Mouse (Mus musculus): Measurements from ENCODE around the gene Ebf1. TPM values are rescaled to one million over a fixed set of nuclear protein-coding genes. Genes with fewer than 3 reads are reported as not detected.
A peak's percentile ranks its signal among the peaks of the same experiment; 100 is the strongest.

The Ebf1 gene
- total and polyA plus RNA-seq, 2 experiments from 2014 or later = 27.1 to 30.0 TPM

DNA sequence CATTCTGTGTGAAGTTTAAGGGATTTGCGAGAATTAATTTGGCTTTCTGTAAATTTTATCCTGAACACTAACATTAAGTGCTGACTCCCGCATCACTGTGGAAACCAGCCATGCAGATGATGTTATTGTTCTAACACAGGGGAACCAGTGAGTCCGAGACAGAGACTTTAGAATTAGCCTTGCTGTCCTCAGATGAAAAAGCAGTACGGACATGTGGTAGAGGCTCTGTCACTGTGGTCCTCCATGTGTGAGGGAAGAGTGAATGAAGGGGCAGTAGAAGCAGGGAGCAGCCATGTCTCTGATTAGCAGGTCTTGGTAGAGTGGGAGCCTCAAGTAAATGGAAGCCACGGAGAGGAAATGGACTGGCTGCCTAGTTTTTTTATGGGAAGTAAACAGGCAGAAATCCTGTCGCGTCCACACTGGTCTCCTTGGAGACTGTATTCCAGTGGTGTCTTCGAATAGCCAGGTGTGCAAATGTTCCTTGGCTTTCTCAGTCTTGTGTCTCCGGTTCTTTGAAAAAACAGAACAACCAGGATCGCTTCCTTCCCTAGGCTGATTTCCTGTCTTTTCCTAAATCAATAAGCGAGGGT is 84.2 kb downstream of the Ebf1 start:
- Histone ChIP-seq H3K9me3 (ENCODE audit: low read length) (no peaks in the 10 kb centered on the region), H3K9ac (replicated peaks; ENCODE audit: low read length, poor library complexity, severe bottlenecking) (no peak overlapping the region), H3K36me3 (ENCODE audit: insufficient read depth, low read length) (no peaks in the 10 kb centered on the region), H3K27ac (ENCODE audit: low read depth, low read length) (peak overlapping the region; percentile 51; the same call in 1 of the 2 replicates), H3K27me3 (ENCODE audit: insufficient read depth, low read length) (no peaks in the 10 kb centered on the region), H3K4me1 (ENCODE audit: insufficient read depth, low read length) (peaks cover 8% of the 10 kb centered on the region), H3K4me3 (ENCODE audit: low read depth, low read length) (no peak overlapping the region), H3K4me2 (ENCODE audit: low read depth, low read length, poor library complexity, severe bottlenecking) (no peak overlapping the region)
- 60% methylated on average over 11 of the region's 11 CpGs for WGBS
- ATAC-seq (ENCODE audit: low FRiP score) (no peak), DNase-seq (ENCODE audit: low spot score) (no peak)
- TF ChIP-seq CTCF (IDR thresholded peaks at IDR 0.05) = no peak

DNA sequence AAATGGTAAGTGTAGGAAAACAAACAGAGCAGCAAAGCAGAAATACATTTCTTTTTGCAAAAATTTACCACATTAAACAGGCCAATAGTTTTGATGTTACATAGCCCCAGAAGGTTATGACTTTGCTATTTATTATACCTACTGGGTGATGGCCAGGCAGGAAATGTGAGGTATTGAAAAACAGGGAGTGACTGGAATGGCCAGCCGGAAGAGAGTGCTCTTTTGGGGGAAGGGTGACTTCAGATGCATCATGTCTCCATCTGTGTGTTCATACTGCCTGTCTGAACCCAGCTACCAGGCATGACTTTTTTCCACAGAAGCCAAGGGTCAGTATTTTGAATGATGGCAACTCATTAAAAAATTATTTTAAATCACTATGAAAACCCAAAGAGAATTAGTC is 84.7 kb downstream of the Ebf1 start:
- no peak overlapping the region for H3K4me2 ChIP-seq (ENCODE audit: low read depth, low read length, poor library complexity, severe bottlenecking)

DNA sequence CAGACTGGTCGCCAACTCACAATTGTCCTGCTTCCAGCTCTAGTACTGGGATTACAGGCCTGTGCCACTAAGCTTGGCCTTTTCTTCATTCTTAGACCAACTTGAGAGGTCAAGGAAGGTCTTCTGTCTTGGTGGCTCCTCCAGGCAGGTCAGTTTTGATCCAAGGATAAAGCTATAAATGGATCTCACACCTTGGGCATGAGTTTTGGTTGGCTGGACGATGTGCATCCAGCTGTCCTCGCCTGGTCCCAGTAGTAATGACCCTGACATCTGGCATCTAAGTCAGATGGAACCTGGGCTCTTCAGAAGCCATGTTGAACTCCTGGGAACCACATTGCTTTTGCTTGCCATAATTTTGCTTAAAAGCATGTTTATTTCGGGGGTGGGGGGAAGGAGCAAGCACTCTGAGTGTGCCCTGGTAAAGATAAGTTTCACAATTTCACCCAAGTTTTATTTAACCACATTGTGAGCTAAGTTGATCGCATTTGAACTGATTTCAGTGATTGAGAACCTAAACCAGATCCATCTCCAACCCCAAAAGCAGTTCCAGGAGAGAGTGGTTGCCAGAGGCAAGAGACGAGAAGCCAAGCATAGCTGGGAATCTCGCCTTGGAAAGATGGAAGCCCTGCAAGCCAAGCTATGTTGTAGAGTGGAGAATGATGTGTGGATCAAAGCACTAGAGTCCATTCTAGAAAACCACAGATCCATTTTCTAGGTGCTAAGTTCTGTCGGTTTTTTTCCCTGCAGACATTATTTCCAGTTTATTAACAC is 85.8 kb downstream of the Ebf1 start:
- no peak overlapping the region for H3K9ac ChIP-seq (replicated peaks; ENCODE audit: low read length, poor library complexity, severe bottlenecking)
- H3K4me3 ChIP-seq (ENCODE audit: low read depth, low read length) = no peak overlapping the region
- 91% methylated on average over 8 of the region's 8 CpGs for WGBS
- no peaks in the 10 kb centered on the region for H3K36me3 ChIP-seq (ENCODE audit: insufficient read depth, low read length)
- ATAC-seq (ENCODE audit: low FRiP score) = no peak
- no peak overlapping the region for H3K27ac ChIP-seq (ENCODE audit: low read depth, low read length)
- H3K4me1 ChIP-seq (ENCODE audit: insufficient read depth, low read length) = no peaks in the 10 kb centered on the region; the same call in 1 of the 2 replicates
- H3K9me3 ChIP-seq (ENCODE audit: low read length) = no peaks in the 10 kb centered on the region
- no peak for TF ChIP-seq CTCF (IDR thresholded peaks at IDR 0.05)
- no peaks in the 10 kb centered on the region for H3K27me3 ChIP-seq (ENCODE audit: insufficient read depth, low read length)
- no peak for DNase-seq (ENCODE audit: low spot score)
- no peak overlapping the region for H3K4me2 ChIP-seq (ENCODE audit: low read depth, low read length, poor library complexity, severe bottlenecking)

More for the DNA sequence above, 84.7 kb downstream of the Ebf1 start:
- Histone ChIP-seq H3K9me3 (ENCODE audit: low read length) (no peaks in the 10 kb centered on the region), H3K36me3 (ENCODE audit: insufficient read depth, low read length) (no peaks in the 10 kb centered on the region), H3K9ac (replicated peaks; ENCODE audit: low read length, poor library complexity, severe bottlenecking) (no peak overlapping the region), H3K4me1 (ENCODE audit: insufficient read depth, low read length) (peaks cover 3% of the 10 kb centered on the region), H3K27ac (ENCODE audit: low read depth, low read length) (no peak overlapping the region), H3K27me3 (ENCODE audit: insufficient read depth, low read length) (no peaks in the 10 kb centered on the region), H3K4me3 (ENCODE audit: low read depth, low read length) (no peak overlapping the region)
- TF ChIP-seq CTCF (IDR thresholded peaks at IDR 0.05) = no peak
- DNase-seq (ENCODE audit: low spot score) (no peak), ATAC-seq (ENCODE audit: low FRiP score) (no peak)
- WGBS = 80% methylated on average over 1 of the region's 1 CpGs

DNA sequence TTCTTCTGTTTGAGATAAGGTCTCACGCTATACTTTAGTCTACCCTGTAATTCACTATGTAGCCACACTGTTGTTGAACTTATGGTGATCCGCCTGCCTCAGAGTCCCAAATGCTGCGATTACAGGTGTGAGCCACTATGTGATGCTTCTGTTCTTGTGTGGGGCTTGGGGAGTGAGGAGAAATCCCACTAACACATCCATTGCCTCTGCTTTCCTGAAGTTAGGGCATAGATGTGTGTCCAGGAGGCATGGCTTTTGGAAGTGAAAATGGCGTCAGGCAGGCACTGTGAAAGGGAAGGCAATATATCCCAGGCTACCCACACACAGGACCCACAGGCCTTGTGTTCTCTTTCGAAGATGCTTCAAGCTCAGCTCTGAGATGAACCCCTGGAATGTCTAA is 86.8 kb downstream of the Ebf1 start:
- H3K27ac ChIP-seq (ENCODE audit: low read depth, low read length) = no peak overlapping the region
- H3K27me3 ChIP-seq (ENCODE audit: insufficient read depth, low read length) = no peaks in the 10 kb centered on the region
- H3K36me3 ChIP-seq (ENCODE audit: insufficient read depth, low read length) = no peaks in the 10 kb centered on the region
- H3K4me1 ChIP-seq (ENCODE audit: insufficient read depth, low read length) = no peaks in the 10 kb centered on the region; the same call in 1 of the 2 replicates
- TF ChIP-seq CTCF (IDR thresholded peaks at IDR 0.05) = no peak
- no peak overlapping the region for H3K9ac ChIP-seq (replicated peaks; ENCODE audit: low read length, poor library complexity, severe bottlenecking)
- WGBS = 97% methylated on average over 5 of the region's 5 CpGs
- H3K9me3 ChIP-seq (ENCODE audit: low read length) = no peaks in the 10 kb centered on the region
- no peak for ATAC-seq (ENCODE audit: low FRiP score)
- no peak overlapping the region for H3K4me3 ChIP-seq (ENCODE audit: low read depth, low read length)
- DNase-seq (ENCODE audit: low spot score) = no peak
- H3K4me2 ChIP-seq (ENCODE audit: low read depth, low read length, poor library complexity, severe bottlenecking) = no peak overlapping the region

DNA sequence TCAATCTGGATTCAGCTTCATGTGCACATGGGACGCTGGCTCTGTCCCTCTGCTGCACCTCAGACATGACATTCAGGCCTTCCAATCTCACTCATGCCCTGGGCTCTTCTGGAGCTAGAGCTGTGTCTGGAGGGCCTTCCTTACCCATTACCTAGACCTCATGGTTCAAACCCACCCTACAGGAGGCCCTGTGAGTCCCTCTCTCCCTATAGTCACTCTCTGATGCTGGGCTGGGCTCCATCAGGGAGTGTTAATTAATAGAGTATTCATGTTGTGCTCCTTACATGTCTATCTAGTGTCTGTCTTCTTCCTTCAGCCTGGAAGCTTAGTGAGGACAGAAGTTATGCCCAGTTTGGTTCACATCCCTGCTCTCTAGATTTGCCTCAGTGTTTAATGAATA is 88.7 kb downstream of the Ebf1 start:
- no peak overlapping the region for H3K4me3 ChIP-seq (ENCODE audit: low read depth, low read length)
- 88% methylated on average over 1 of the region's 1 CpGs for WGBS
- H3K36me3 ChIP-seq (ENCODE audit: insufficient read depth, low read length) = no peaks in the 10 kb centered on the region
- no peak for ATAC-seq (ENCODE audit: low FRiP score)
- H3K4me2 ChIP-seq (ENCODE audit: low read depth, low read length, poor library complexity, severe bottlenecking) = no peak overlapping the region
- H3K27ac ChIP-seq (ENCODE audit: low read depth, low read length) = no peak overlapping the region
- no peaks in the 10 kb centered on the region for H3K9me3 ChIP-seq (ENCODE audit: low read length)
- H3K4me1 ChIP-seq (ENCODE audit: insufficient read depth, low read length) = no peaks in the 10 kb centered on the region; the same call in 1 of the 2 replicates
- DNase-seq (ENCODE audit: low spot score) = no peak
- H3K27me3 ChIP-seq (ENCODE audit: insufficient read depth, low read length) = no peaks in the 10 kb centered on the region
- TF ChIP-seq CTCF (IDR thresholded peaks at IDR 0.05) = no peak
- H3K9ac ChIP-seq (replicated peaks; ENCODE audit: low read length, poor library complexity, severe bottlenecking) = no peak overlapping the region

DNA sequence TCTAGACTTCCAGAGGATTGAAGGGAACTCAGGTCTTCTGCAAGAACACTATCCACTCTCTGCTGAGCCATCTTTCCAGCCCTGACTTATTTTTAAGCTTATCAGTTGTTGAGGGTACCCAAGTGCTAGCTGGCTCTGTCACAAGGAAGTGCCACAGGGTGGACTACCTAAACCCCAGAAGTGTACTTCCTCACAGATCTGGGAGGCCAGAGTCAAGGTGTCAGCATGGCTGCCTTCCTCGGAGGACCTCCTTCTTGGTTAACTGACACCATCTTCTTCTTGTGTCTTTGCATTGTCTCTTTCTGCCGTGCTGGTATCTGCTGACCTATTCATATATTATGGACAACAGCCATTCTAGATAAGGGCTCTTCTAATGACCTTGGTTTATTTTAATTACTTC is 89.3 kb downstream of the Ebf1 start:
- no peak overlapping the region for H3K4me2 ChIP-seq (ENCODE audit: low read depth, low read length, poor library complexity, severe bottlenecking)
- H3K27me3 ChIP-seq (ENCODE audit: insufficient read depth, low read length) = no peaks in the 10 kb centered on the region
- ATAC-seq (ENCODE audit: low FRiP score) (no peak), DNase-seq (ENCODE audit: low spot score) (no peak)
- H3K4me1 ChIP-seq (ENCODE audit: insufficient read depth, low read length) = no peaks in the 10 kb centered on the region; the same call in 1 of the 2 replicates
- no peaks in the 10 kb centered on the region for H3K36me3 ChIP-seq (ENCODE audit: insufficient read depth, low read length)
- no peak overlapping the region for H3K9ac ChIP-seq (replicated peaks; ENCODE audit: low read length, poor library complexity, severe bottlenecking)
- no peak for TF ChIP-seq CTCF (IDR thresholded peaks at IDR 0.05)
- H3K9me3 ChIP-seq (ENCODE audit: low read length) = no peaks in the 10 kb centered on the region
- no peak overlapping the region for H3K27ac ChIP-seq (ENCODE audit: low read depth, low read length)
- no peak overlapping the region for H3K4me3 ChIP-seq (ENCODE audit: low read depth, low read length)
- 91% methylated on average over 2 of the region's 2 CpGs for WGBS

Data from midbrain, postnatal 0 days (tissue).